Mouse (Mus musculus) thymus, adult 2 months (tissue): ENCODE results near the gene Smg1.

Source experiments
- CTCF ChIP-seq: fragments of 200-500 bp; IDR thresholded peaks from 2 replicates; pipeline ENCODE4 v1.5.1; 2012; ENCODE audit warnings: mild to moderate bottlenecking, control low read depth, low read length, moderate library complexity, borderline replicate concordance; ENCODE audit not compliant: control insufficient read depth, poor library complexity, insufficient read depth; ENCODE audit errors: extremely low read depth
- POLR2A ChIP-seq: fragments of 200-500 bp; IDR thresholded peaks from 2 replicates; pipeline ENCODE4 v1.6.1; 2012; ENCODE audit warnings: mild to moderate bottlenecking, low read length, control low read depth, moderate library complexity; ENCODE audit not compliant: control insufficient read depth, poor library complexity, insufficient read depth; ENCODE audit errors: extremely low read depth

- TF ChIP-seq POLR2A (peak; percentile 58; the same call in 1 of the 2 replicates), CTCF (no peak)
Measured at GRCm38 (mm10) chr7:118115877-118116568, 127.4 kb downstream of the Smg1 start, which contains the start of gene Rps15a.
